Mouse (Mus musculus): ENCODE data around the gene Rcor2. TPM values are rescaled to one million over a fixed set of nuclear protein-coding genes. Genes with fewer than 3 reads are reported as not detected.
A peak's percentile ranks its signal among the peaks of the same experiment; 100 is the strongest.

Rcor2 gene
- total and polyA plus RNA-seq, 3 experiments, result 5.7 to 12.7 (median 7.6) TPM

- TF ChIP-seq POLR2A (IDR thresholded peaks at IDR 0.05; ENCODE audit: insufficient read depth, low read depth, low read length) (no peak), CTCF (IDR thresholded peaks at IDR 0.05) (no peak)
- H3K4me3 ChIP-seq, result no peak overlapping the region
- WGBS, result 69% methylated on average over 4 of the region's 4 CpGs
- peak in 1 of 2 experiments; percentile 46 for DNase-seq
- H3K27me3 ChIP-seq (ENCODE audit: control insufficient read depth, insufficient read depth, low read length), result no peaks in the 10 kb centered on the region
- peak overlapping the region; percentile 83 for H3K27ac ChIP-seq
- no peaks in the 10 kb centered on the region for H3K36me3 ChIP-seq (ENCODE audit: control insufficient read depth, insufficient read depth, low read length)
- H3K9ac ChIP-seq (ENCODE audit: low read depth, low read length), result no peak overlapping the region
- H3K4me1 ChIP-seq (ENCODE audit: control insufficient read depth, insufficient read depth, low read length), result peaks cover 10% of the 10 kb centered on the region
- H3K79me2 ChIP-seq (replicated peaks; ENCODE audit: control insufficient read depth, insufficient read depth, low read length), result no peaks in the 10 kb centered on the region
- intact Hi-C loops (cut with DNase I), result no loop called here
Observed at GRCm38 (mm10) chr19:7266421-7266831, 699 bp upstream of the Rcor2 start.

GRCm38 (mm10) chr19:7267781-7268721 is 926 bp downstream of the Rcor2 start:
- intact Hi-C loops (cut with DNase I), result no loop called here
- H3K79me2 ChIP-seq (replicated peaks; ENCODE audit: control insufficient read depth, insufficient read depth, low read length), result no peaks in the 10 kb centered on the region
- TF ChIP-seq POLR2A (IDR thresholded peaks at IDR 0.05; ENCODE audit: insufficient read depth, low read depth, low read length) (no peak; the same call in 1 of the 2 replicates), EP300 (IDR thresholded peaks at IDR 0.05; ENCODE audit: insufficient read depth, low read depth, low read length) (no peak), CTCF (IDR thresholded peaks at IDR 0.05) (no peak)
- no peaks in the 10 kb centered on the region for H3K36me3 ChIP-seq (ENCODE audit: control insufficient read depth, insufficient read depth, low read length)
- under 1% methylated on average over 92 of the region's 97 CpGs for WGBS
- H3K27me3 ChIP-seq (ENCODE audit: control insufficient read depth, insufficient read depth, low read length), result no peaks in the 10 kb centered on the region
- H3K4me1 ChIP-seq (ENCODE audit: control insufficient read depth, insufficient read depth, low read length), result peaks cover 10% of the 10 kb centered on the region
- H3K9ac ChIP-seq (ENCODE audit: low read depth, low read length), result peak overlapping the region; percentile 86
- H3K4me3 ChIP-seq, result peak overlapping the region; percentile 75
- peak overlapping the region; percentile 83 for H3K27ac ChIP-seq
- DNase-seq, result peak; percentile 89 to 91

- DNase-seq, result peak; percentile 81 to 86
- Histone ChIP-seq H3K36me3 (ENCODE audit: control insufficient read depth, insufficient read depth, low read length) (no peaks in the 10 kb centered on the region), H3K4me3 (peak overlapping the region; percentile 75), H3K4me1 (ENCODE audit: control insufficient read depth, insufficient read depth, low read length) (peaks cover 10% of the 10 kb centered on the region), H3K9ac (ENCODE audit: low read depth, low read length) (peak overlapping the region; percentile 86), H3K27me3 (ENCODE audit: control insufficient read depth, insufficient read depth, low read length) (no peaks in the 10 kb centered on the region), H3K79me2 (replicated peaks; ENCODE audit: control insufficient read depth, insufficient read depth, low read length) (no peaks in the 10 kb centered on the region), H3K27ac (peak overlapping the region; percentile 68)
- under 1% methylated on average over 30 of the region's 30 CpGs for WGBS
- no peak for TF ChIP-seq POLR2A (IDR thresholded peaks at IDR 0.05; ENCODE audit: insufficient read depth, low read depth, low read length)
- peak; percentile 93 for TF ChIP-seq CTCF (IDR thresholded peaks at IDR 0.05)
- intact Hi-C loops (cut with DNase I), result no loop called here
Observed at GRCm38 (mm10) chr19:7268722-7269090, 1.6 kb downstream of the Rcor2 start.

GRCm38 (mm10) chr19:7269290-7270044 is 2.3 kb downstream of the Rcor2 start:
- DNase-seq, result peak; percentile 48 to 59

GRCm38 (mm10) chr19:7273486-7273885 is 6.4 kb downstream of the Rcor2 start:
- no peaks in the 10 kb centered on the region for H3K27me3 ChIP-seq (ENCODE audit: control insufficient read depth, insufficient read depth, low read length)
- intact Hi-C loops (cut with DNase I), result no loop called here
- no peaks in the 10 kb centered on the region for H3K36me3 ChIP-seq (ENCODE audit: control insufficient read depth, insufficient read depth, low read length)
- DNase-seq, result no peak
- H3K27ac ChIP-seq, result no peak overlapping the region
- H3K4me3 ChIP-seq, result no peak overlapping the region
- H3K79me2 ChIP-seq (replicated peaks; ENCODE audit: control insufficient read depth, insufficient read depth, low read length), result no peaks in the 10 kb centered on the region
- WGBS, result 92% methylated on average over 4 of the region's 4 CpGs
- H3K9ac ChIP-seq (ENCODE audit: low read depth, low read length), result no peak overlapping the region
- H3K4me1 ChIP-seq (ENCODE audit: control insufficient read depth, insufficient read depth, low read length), result peaks cover 8% of the 10 kb centered on the region
- TF ChIP-seq EP300 (IDR thresholded peaks at IDR 0.05; ENCODE audit: insufficient read depth, low read depth, low read length) (no peak), POLR2A (IDR thresholded peaks at IDR 0.05; ENCODE audit: insufficient read depth, low read depth, low read length) (no peak), CTCF (IDR thresholded peaks at IDR 0.05) (peak; percentile 43)

More at GRCm38 (mm10) chr19:7269290-7270044, 2.3 kb downstream of the Rcor2 start:
- intact Hi-C loops (cut with DNase I), result no loop called here
- no peaks in the 10 kb centered on the region for H3K36me3 ChIP-seq (ENCODE audit: control insufficient read depth, insufficient read depth, low read length)
- 18% methylated on average over 11 of the region's 11 CpGs for WGBS
- H3K4me1 ChIP-seq (ENCODE audit: control insufficient read depth, insufficient read depth, low read length), result peaks cover 10% of the 10 kb centered on the region
- peak overlapping the region; percentile 86 for H3K9ac ChIP-seq (ENCODE audit: low read depth, low read length)
- H3K4me3 ChIP-seq, result peak overlapping the region; percentile 75; the same call in 1 of the 2 replicates
- TF ChIP-seq POLR2A (IDR thresholded peaks at IDR 0.05; ENCODE audit: insufficient read depth, low read depth, low read length) (no peak), EP300 (IDR thresholded peaks at IDR 0.05; ENCODE audit: insufficient read depth, low read depth, low read length) (0 out of 2 replicates have a peak, but pooled peaks have one; percentile 48), CTCF (IDR thresholded peaks at IDR 0.05) (no peak)
- H3K79me2 ChIP-seq (replicated peaks; ENCODE audit: control insufficient read depth, insufficient read depth, low read length), result no peaks in the 10 kb centered on the region
- no peak overlapping the region; the same call in 1 of the 2 replicates for H3K27ac ChIP-seq
- no peaks in the 10 kb centered on the region for H3K27me3 ChIP-seq (ENCODE audit: control insufficient read depth, insufficient read depth, low read length)
